Mouse (Mus musculus) kidney, embryonic 15.5 days (tissue): ENCODE measurements around the gene Zbtb25. TPM values are rescaled to one million over a fixed set of nuclear protein-coding genes. Genes with fewer than 3 reads are reported as not detected.
A peak's percentile ranks its signal among the peaks of the same experiment; 100 is the strongest.

Source experiments
- ATAC-seq: fragments of 200-750 bp; cut with Nextera tagmentation; replicated peaks from 2 replicates; pipeline ENCODE4 v1.8.0; 2017; ENCODE audit warnings: moderate TSS enrichment; ENCODE audit not compliant: low FRiP score
- H3K27ac ChIP-seq: fragments of 300-500 bp; sonication (generic); 2 replicates; pipeline ENCODE4 v1.5.1; 2015; ENCODE audit warnings: mild to moderate bottlenecking, inconsistent platforms
- H3K27me3 ChIP-seq: fragments of 300-500 bp; sonication (generic); 2 replicates; pipeline ENCODE4 v1.6.1; 2015; ENCODE audit warnings: inconsistent platforms
- H3K36me3 ChIP-seq: fragments of 300-500 bp; sonication (generic); 2 replicates; pipeline ENCODE4 v1.6.1; 2015; ENCODE audit warnings: inconsistent platforms
- H3K4me1 ChIP-seq: fragments of 300-500 bp; sonication (generic); 2 replicates; pipeline ENCODE4 v1.6.1; 2015; ENCODE audit warnings: inconsistent platforms
- H3K4me2 ChIP-seq: fragments of 300-500 bp; sonication (generic); 2 replicates; pipeline ENCODE4 v1.6.1; 2015; ENCODE audit warnings: moderate library complexity, mild to moderate bottlenecking, inconsistent platforms
- H3K4me3 ChIP-seq: fragments of 300-500 bp; sonication (generic); replicated peaks from 2 replicates; pipeline ENCODE4 v1.5.1; 2015; ENCODE audit warnings: mild to moderate bottlenecking, inconsistent platforms
- H3K9ac ChIP-seq: fragments of 300-500 bp; sonication (generic); 2 replicates; pipeline ENCODE4 v1.6.1; 2015; ENCODE audit warnings: mild to moderate bottlenecking, inconsistent platforms
- H3K9me3 ChIP-seq: fragments of 300-500 bp; sonication (generic); replicated peaks from 2 replicates; pipeline ENCODE4 v1.6.1; 2016; ENCODE audit warnings: inconsistent platforms
- WGBS: fragments of 180-500 bp; shearing (Covaris S2); methylation state at CpG from one replicate; pipeline ENCODE4 v1.1.7; 2015; ENCODE audit warnings: mixed read lengths; 5-methylcytosine and 5-hydroxymethylcytosine counted together
- polyA plus RNA-seq: library from polyadenylated mRNA; unstranded; fragments of >200 nt; fragmentation: Nextera tagmentation; extraction: Ambion mirVana; gene quantifications from 2 replicates; pipeline ENCODE4 v1.2.1, GENCODE M21; 2015

Gene Zbtb25
- polyA plus RNA-seq, 1 experiment from 2014 or later, result 14.9 TPM

DNA sequence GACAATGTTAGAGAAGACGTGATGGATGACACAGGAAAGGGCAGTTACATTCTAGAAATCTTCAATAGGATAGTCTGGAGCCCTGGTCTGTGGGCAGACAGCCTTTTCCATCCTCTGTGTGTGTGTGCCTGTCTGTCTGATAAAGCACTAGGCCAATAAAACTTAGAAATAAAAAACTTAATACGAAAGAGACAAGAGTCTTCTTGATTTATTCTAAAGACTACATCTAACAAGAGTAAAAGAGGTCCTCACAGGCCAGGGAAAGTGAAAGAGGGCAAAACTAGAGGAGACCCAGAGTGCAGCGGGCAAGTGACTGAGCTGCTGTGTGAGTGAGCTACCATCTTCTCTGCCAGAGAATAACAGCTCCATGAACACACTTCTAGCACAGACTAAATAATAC, 3.1 kb downstream of the Zbtb25 start:
- Histone ChIP-seq H3K4me2 (no peak overlapping the region), H3K9ac (no peak overlapping the region), H3K9me3 (no peaks in the 10 kb centered on the region), H3K36me3 (no peaks in the 10 kb centered on the region), H3K27ac (no peak overlapping the region), H3K4me1 (peaks cover 36% of the 10 kb centered on the region), H3K4me3 (no peak overlapping the region), H3K27me3 (no peaks in the 10 kb centered on the region)
- 73% methylated on average over 3 of the region's 3 CpGs for WGBS
- ATAC-seq, result no peak

DNA sequence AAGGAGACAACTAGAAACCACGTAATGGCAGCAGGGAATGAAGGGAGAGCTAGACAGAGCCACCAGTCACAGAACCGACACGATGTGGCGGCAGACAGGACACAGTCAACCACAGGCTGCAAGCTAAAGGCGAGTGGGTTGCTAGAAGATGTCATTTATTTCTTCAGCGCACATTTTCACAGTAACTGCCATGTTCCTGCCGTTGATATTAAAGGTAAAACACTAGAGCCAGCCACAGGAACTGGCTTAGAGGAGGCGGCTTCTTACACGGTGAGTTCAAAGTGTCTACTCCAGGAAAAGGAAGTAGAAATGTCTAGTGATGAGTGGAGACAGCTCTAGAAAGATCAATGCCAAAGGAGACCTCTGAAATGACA, 7.1 kb downstream of the Zbtb25 start:
- H3K9me3 ChIP-seq, result no peaks in the 10 kb centered on the region
- no peak for ATAC-seq
- H3K27ac ChIP-seq, result 0 out of 2 replicates have a peak overlapping the region, but pooled peaks have one; percentile 34
- H3K4me3 ChIP-seq, result no peak overlapping the region
- no peaks in the 10 kb centered on the region for H3K27me3 ChIP-seq
- no peak overlapping the region for H3K4me2 ChIP-seq
- WGBS, result 83% methylated on average over 9 of the region's 9 CpGs
- peaks cover 20% of the 10 kb centered on the region for H3K4me1 ChIP-seq
- H3K36me3 ChIP-seq, result peaks cover 5% of the 10 kb centered on the region; the same call in 1 of the 2 replicates
- H3K9ac ChIP-seq, result no peak overlapping the region

DNA sequence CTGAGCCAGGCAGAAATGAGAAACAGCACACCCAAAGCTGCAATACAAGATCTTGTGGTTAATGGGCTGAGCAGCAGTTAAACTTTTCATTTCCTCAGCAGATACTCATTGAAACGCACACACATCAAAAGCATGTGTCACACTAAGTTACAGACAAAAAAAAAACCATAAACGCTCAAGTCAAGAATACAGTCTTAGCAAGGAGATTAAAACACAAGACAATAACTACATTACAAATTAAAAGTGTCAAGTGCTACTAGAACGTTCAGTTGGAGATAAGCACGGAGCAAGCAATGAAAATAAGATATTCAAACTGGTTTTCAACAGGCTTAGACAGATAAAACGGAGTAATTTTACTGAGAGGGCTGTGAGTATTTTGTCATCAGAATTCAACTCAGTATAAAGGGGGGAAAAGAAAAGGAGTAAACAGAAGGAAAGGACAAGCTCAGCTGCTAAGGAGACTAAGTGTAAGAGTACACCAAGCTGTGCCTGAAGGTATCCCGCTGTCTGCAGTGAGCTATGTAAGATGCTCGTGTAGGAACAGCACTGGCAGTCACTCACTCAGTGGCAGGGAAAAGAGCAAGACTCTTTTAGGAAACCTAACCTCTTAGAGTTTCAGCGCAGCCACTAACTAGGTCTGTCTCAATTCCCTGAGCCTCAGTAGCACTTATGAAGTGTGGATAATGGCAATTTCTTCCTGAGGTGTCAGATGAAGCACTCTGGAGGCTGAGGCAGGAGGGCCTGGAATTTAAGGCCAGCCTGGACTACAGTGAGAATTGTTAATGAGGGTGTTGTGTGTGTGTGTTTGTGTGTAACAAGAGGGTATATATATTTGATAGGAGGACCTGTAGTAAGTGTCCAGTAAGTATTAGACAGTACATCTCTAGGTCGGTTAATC, 7.7 kb downstream of the Zbtb25 start:
- Histone ChIP-seq H3K9me3 (no peaks in the 10 kb centered on the region), H3K27me3 (no peaks in the 10 kb centered on the region), H3K9ac (no peak overlapping the region), H3K36me3 (peaks cover 7% of the 10 kb centered on the region; the same call in 1 of the 2 replicates), H3K27ac (peak overlapping the region; percentile 58; the same call in 1 of the 2 replicates), H3K4me1 (peaks cover 13% of the 10 kb centered on the region), H3K4me2 (no peak overlapping the region), H3K4me3 (no peak overlapping the region)
- 44% methylated on average over 9 of the region's 9 CpGs for WGBS
- ATAC-seq, result peak; percentile 70

GRCm38 (mm10) chr12:76360868-76361267, 8.5 kb downstream of the Zbtb25 start:
- Histone ChIP-seq H3K27ac (no peak overlapping the region), H3K4me3 (no peak overlapping the region), H3K27me3 (no peaks in the 10 kb centered on the region), H3K36me3 (peaks cover 7% of the 10 kb centered on the region; the same call in 1 of the 2 replicates), H3K4me2 (no peak overlapping the region), H3K9me3 (no peaks in the 10 kb centered on the region), H3K4me1 (peaks cover 7% of the 10 kb centered on the region; the same call in 1 of the 2 replicates), H3K9ac (no peak overlapping the region)
- no peak for ATAC-seq
- WGBS, result 59% methylated on average over 1 of the region's 1 CpGs

DNA sequence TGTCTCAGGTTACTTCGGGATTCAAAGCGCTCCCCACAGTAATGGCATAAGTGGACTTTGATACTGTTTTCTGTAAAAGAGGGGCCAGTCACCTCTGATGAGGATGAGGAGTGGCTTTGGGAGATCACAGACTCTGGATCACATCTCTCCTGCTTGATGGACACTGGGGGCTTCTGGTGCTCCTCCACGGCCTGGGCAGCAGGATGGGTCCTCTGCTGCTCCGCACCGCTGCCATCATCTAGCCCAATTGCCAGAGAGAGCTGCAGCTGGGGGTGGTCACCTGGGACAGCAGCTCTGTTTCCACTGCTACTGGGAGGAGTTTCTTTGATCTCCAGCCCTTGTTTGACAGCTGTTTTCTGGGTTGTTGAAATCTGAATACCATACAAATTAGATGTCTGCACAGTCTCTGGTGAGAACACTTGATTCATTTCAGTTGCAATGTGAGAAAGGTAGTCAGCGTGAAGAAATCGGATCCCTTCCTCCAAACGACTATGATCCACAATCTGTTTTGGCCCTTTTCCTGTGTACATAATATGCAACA, 19.7 kb downstream of the Zbtb25 start:
- H3K4me3 ChIP-seq, result no peak overlapping the region
- no peaks in the 10 kb centered on the region for H3K27me3 ChIP-seq
- no peak overlapping the region for H3K4me2 ChIP-seq
- H3K36me3 ChIP-seq, result peaks cover 44% of the 10 kb centered on the region
- no peaks in the 10 kb centered on the region for H3K9me3 ChIP-seq
- ATAC-seq, result peak; percentile 67
- H3K9ac ChIP-seq, result no peak overlapping the region
- peaks cover 5% of the 10 kb centered on the region; the same call in 1 of the 2 replicates for H3K4me1 ChIP-seq
- 48% methylated on average over 8 of the region's 8 CpGs for WGBS
- no peak overlapping the region for H3K27ac ChIP-seq

DNA sequence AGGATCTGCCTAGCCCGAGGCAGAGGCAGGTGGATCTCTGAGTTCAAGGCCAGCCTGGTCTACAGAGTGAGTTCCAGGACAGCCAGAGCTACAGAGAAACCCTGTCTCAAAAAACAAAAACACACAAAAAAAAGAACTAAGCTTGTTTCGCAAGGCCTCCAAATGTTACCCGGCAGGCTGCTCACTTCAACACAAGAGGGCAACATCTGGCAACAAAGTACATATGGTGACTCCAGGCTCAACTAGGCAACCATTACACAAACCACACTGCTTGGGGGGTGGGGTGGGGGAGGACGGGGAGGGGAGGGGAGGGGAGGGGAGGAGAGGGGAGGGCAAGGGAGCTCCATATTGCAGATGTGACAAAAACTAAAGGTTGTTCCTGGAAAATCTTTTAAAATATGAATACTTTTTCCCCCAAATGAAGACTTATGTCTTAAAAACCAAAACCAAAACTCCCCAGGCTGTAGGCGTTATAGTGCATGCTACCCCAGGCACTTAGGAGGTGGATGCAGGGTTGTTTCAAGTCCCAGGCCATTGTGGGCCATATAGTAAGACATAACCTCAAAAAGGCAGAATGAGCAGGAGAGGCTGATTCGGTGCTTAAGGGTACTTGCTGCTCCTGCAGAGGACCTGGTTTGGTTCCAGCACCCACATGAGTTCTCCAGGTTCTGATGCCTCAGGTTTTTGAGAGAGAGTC, 23.5 kb downstream of the Zbtb25 start:
- Histone ChIP-seq H3K27ac (no peak overlapping the region), H3K4me2 (no peak overlapping the region), H3K4me1 (peaks cover 5% of the 10 kb centered on the region; the same call in 1 of the 2 replicates), H3K4me3 (no peak overlapping the region), H3K9me3 (no peaks in the 10 kb centered on the region), H3K27me3 (no peaks in the 10 kb centered on the region), H3K9ac (no peak overlapping the region), H3K36me3 (peaks cover 25% of the 10 kb centered on the region)
- WGBS, result 87% methylated on average over 5 of the region's 6 CpGs
- no peak for ATAC-seq

DNA sequence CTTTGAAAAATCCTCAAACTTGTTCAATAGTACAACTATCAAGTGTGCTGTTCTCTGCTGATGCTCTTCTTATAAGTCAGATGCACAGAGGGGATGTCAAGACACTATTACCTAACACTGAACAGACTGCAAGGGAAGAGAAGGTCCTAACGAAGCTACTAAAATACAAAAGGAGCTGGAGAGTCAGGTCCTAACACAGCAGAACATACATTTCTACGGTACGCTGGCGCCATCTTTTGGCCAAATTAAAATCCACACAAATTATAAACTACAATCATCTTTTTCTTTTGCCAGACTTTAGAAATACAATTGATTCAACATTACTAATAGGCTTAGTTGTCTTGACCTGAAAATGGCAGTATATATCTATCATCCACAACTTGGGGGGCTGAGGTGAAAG, 28.3 kb downstream of the Zbtb25 start:
- ATAC-seq, result no peak
- WGBS, result 8% methylated on average over 4 of the region's 4 CpGs
- no peak overlapping the region for H3K27ac ChIP-seq

GRCm38 (mm10) chr12:76336111-76336965, 33.1 kb downstream of the Zbtb25 start:
- Histone ChIP-seq H3K4me3 (no peak overlapping the region), H3K4me1 (no peaks in the 10 kb centered on the region), H3K9me3 (no peaks in the 10 kb centered on the region), H3K27ac (no peak overlapping the region), H3K4me2 (no peak overlapping the region), H3K27me3 (no peaks in the 10 kb centered on the region), H3K9ac (no peak overlapping the region), H3K36me3 (no peaks in the 10 kb centered on the region)
- 80% methylated on average over 17 of the region's 17 CpGs for WGBS
- ATAC-seq, result no peak

More for the DNA sequence above, 28.3 kb downstream of the Zbtb25 start:
- Histone ChIP-seq H3K4me1 (no peaks in the 10 kb centered on the region), H3K27me3 (no peaks in the 10 kb centered on the region), H3K9ac (no peak overlapping the region), H3K9me3 (no peaks in the 10 kb centered on the region), H3K4me2 (no peak overlapping the region), H3K36me3 (no peaks in the 10 kb centered on the region), H3K4me3 (no peak overlapping the region)

DNA sequence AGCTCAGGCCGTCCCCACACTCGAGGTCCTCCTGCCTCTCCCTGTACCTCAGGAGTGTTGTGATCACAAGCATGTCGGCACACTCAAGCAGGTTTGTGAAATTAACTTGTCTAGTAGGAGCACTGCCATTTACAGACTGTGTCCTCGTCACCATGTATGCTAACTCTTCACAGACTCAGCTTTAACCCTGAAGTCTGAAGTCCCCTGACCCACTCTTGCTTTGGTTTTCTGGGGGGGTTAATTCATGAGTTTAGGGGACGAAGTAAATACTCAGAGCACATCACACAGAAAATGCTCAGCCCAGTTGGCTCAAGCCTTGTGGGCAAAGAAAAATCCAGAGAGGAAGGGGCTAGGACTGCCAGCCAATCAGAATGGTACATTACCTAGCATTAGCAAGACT, 33.8 kb downstream of the Zbtb25 start:
- H3K9me3 ChIP-seq, result no peaks in the 10 kb centered on the region
- H3K9ac ChIP-seq, result no peak overlapping the region
- H3K36me3 ChIP-seq, result no peaks in the 10 kb centered on the region
- WGBS, result 79% methylated on average over 5 of the region's 5 CpGs
- no peak overlapping the region for H3K4me3 ChIP-seq
- no peak for ATAC-seq
- H3K27ac ChIP-seq, result no peak overlapping the region
- H3K27me3 ChIP-seq, result no peaks in the 10 kb centered on the region
- H3K4me1 ChIP-seq, result no peaks in the 10 kb centered on the region
- no peak overlapping the region for H3K4me2 ChIP-seq

DNA sequence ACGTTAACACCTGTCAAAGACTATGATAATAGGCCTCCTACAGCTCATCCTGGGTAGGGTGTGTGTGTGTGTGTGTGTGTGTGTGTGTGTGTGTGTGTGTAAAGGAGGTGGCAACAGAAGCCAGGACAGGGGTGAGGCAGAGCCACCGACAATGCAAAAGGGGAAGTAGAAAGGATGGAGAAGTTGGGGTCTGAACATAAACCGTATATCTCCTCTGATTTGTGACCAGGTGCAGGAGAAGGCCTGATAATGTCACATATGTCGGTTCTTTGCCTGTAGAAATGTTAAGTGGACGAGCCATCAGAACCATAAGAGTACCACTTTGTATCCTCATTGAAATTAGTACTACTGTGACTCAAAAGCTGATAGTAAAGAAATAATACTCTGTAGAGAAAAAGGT, 35.7 kb downstream of the Zbtb25 start:
- no peak overlapping the region for H3K27ac ChIP-seq
- H3K9ac ChIP-seq, result no peak overlapping the region
- no peaks in the 10 kb centered on the region for H3K27me3 ChIP-seq
- WGBS, result 91% methylated on average over 5 of the region's 5 CpGs
- no peak overlapping the region for H3K4me2 ChIP-seq
- no peaks in the 10 kb centered on the region for H3K4me1 ChIP-seq
- no peaks in the 10 kb centered on the region for H3K36me3 ChIP-seq
- no peak for ATAC-seq
- no peaks in the 10 kb centered on the region for H3K9me3 ChIP-seq
- H3K4me3 ChIP-seq, result no peak overlapping the region

DNA sequence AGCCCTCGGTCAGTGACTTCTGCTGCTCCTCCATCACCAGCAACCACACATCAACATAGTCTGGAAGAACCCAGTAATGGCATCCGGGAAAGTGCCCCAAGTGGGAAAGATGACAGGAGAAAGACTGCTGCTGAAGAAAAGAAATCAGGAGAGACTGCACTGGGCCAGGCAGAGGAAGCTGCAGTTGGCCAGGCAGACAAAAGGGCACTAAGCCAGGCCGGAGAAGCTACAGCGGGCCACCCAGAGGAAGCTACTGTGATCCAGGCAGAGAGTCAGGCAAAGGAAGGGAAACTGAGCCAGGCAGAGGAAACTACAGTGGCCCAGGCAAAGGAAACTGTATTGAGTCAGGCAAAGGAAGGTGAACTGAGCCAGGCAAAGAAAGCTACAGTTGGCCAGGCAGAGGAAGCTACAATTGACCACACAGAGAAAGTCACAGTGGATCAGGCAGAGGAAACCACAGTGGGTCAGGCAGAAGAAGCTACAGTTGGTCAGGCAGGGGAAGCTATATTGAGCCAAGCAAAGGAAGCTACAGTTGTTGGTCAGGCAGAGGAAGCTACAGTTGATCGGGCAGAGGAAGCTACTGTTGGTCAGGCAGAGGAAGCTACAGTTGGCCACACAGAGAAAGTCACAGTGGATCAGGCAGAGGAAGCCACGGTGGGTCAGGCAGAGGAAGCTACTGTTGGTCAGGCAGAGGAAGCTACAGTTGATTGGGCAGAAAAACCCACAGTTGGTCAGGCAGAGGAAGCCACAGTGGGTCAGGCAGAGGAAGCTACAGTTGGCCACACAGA, 40.6 kb downstream of the Zbtb25 start:
- ATAC-seq, result no peak
- Histone ChIP-seq H3K4me1 (peaks cover 12% of the 10 kb centered on the region), H3K4me2 (no peak overlapping the region), H3K36me3 (peaks cover 4% of the 10 kb centered on the region; the same call in 1 of the 2 replicates), H3K9me3 (no peaks in the 10 kb centered on the region), H3K4me3 (no peak overlapping the region), H3K27ac (no peak overlapping the region), H3K9ac (no peak overlapping the region), H3K27me3 (peaks cover 11% of the 10 kb centered on the region)
- WGBS, result 85% methylated on average over 6 of the region's 6 CpGs
